Comparison of ENCODE assay signal across 13 mouse cellular contexts in genomic region chr9:72103471-72103870, GRCm38 (mm10).
"Had no signal": no experiment of that assay in that cellular context is flagged by ENCODE, and none has a peak within 500 bp of the region (broad histone marks: within the 10 kb centered on the region; RNA-seq: fewer than 3 reads in every experiment).

No protein-coding gene starts in this region.

- DNase-seq: lung, adult 18-20 months; lung, embryonic 14.5 days; lung, postnatal 10 days; lung, postnatal 4 days; midbrain, embryonic 14.5 days; retina, postnatal 1 day; right cerebral cortex, adult 18-20 months; right cerebral cortex, postnatal 25 days; right cerebral cortex, postnatal 4 days; spleen, adult 18-20 months; thymus, adult 18-20 months; thymus, postnatal 14 days; thymus, postnatal 36 days had no signal
